Mouse (Mus musculus) sigmoid colon, adult 10 weeks (tissue): ENCODE data around the gene Pld2. TPM values are rescaled to one million over a fixed set of nuclear protein-coding genes. Genes with fewer than 3 reads are reported as not detected.

Experiments
- polyA plus RNA-seq: library from polyadenylated mRNA; stranded (reverse); fragments of 350-450 nt; fragmentation: Illumina TruSeq; extraction: RNeasy Lipid Tissue Mini Kit (QIAGEN cat#74804); gene quantifications from one replicate; pipeline ENCODE4 v1.2.3, GENCODE M21; 2014; ENCODE audit warnings: low read depth, low replicate concordance

Gene Pld2
- 0.85 TPM for polyA plus RNA-seq

DNA sequence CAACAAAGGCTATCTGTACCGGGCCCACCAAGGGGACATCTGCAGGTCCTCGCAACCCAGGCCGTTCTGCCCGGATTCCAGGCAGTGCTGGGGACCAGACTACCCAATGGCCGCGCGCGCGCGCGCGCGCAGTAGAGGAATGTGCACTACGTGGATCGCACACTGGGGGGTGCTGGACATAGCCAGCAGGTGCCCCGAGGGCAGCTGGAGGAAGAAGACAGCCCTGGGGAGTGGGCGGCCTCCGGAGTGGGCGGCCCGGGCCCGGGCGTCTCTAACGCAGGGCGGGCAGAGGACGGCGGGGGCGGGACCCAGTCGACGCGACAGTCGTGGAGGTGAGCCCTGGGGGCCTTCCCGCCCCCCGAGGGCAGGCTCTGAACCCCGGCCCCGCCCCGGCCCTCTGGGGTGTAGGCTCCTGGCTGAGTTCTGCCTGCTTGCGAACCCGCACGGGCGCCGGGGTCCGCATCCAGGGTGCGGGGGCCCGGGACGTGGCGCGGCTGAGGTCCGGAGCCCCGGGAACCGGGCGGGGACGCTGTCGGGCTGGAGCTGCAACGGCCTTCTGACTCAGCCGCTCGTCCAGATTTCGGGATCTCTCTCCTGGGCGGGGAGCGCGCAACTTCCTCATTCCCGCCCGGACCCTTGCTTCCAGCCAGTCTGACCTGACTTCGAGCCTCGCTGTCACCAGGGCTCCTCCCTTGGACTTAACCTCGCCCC lies at the start of gene Pld2:
Pld2 (plus strand) TSS at position 188 of the 711 bp plus-strand sequence.

GRCm38 (mm10) chr11:70504970-70505369 lies 34.9 kb upstream of the Pld2 start, which contains the start of gene Tm4sf5:
Gene Tm4sf5 (plus strand): TSS chr11:70505244.

DNA sequence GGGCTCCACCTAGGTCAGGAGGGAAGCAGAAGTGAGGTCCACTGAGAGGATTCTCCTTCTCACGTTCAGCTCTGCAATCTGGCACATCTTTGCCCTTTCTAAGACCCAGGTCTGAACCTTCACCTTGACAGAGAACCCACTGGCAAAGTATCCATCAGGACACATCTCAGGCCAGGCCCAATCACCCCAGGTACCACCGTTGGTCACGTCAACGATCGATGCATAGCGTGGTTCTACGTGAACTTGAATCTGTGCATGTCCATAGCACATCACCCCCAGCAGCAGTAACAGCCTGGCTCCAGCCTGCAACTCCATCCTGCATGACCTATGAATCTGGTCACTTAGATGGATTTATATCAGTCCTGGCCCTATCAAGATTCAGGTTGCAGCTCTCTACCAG lies 25.6 kb upstream of the Pld2 start, which contains the start of gene Vmo1:
Vmo1 (minus strand) TSS at position 329 of the 400 bp plus-strand sequence.

DNA sequence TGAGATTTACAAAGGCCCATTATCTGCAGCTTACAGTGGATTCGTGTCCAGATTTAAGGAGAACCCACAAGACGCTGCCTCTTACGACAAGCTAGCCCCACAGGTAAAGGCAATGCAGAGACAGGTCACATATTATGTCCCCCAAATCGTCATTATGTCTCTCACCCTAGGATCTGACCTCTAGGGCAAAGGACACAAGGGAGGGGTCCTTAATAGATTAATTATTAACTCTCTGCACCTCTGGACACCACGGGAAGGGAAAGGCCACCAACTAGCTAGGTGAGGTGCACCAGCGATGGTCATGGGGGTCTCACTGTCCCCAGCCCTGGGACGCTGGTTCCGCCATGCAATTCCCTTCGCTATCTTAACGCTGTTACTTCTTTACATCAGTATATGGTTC lies 20.9 kb upstream of the Pld2 start, which contains the start of gene Gltpd2:
Gltpd2 (plus strand) TSS at position 274 of the 400 bp plus-strand sequence.

DNA sequence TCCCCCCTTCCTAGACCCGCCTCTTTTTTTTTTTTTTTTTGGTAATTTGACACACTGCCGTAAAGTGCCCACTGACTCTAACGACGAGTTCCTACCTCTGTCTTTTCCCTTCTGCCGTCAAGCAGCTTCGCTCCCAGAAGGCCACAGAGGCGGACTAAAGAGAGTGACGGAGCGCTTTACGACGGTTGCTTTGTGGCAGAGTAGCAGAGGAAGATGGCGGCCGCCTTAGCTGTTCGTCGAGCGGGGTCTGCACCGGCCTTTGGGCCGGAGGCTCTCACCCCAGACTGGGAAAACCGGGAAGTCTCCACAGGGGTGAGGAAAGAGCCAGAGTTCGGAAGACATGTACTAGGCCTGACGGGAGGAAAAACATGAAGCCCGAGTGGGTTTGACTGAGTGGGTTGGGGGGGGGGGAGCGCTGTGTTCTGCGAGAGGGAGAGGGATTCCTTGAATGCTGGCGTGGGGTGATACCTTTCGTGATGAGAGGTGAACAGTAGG lies 14.6 kb upstream of the Pld2 start, which contains the start of gene Psmb6:
Psmb6 (plus strand) TSS at position 184 of the 495 bp plus-strand sequence.

DNA sequence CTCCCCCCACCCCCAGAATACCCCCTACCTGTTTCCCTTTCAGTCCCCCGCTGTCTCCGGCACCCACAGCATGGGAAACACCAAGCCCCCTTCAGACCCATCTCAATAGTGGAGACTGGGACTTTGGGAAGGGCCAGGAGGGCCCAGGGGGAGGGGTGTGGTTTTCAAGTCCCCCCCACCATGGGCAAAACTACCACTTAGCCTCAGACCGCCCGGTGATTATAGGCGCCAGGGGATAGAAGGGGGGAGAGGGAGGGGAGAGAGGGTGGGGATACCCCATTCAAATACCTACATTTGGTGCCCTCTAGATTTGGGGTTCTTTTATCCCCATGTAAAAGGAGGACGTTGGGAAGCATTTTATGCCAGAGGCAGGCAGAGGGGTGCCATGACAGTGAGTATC lies 7.0 kb upstream of the Pld2 start, which contains the start of gene Gm40193:
Gm40193 (minus strand) TSS at position 101 of the 400 bp plus-strand sequence.

GRCm38 (mm10) chr11:70562287-70562994 lies 22.6 kb downstream of the Pld2 start, which contains the start of gene Mink1:
Gene Mink1 (plus strand): TSS chr11:70562881.

Other genes starting within 250 kb of the Pld2 start
- not detected for gene Alox12e, start 217.4 kb upstream of the Pld2 start, polyA plus RNA-seq
- 5.9 TPM for gene Alox15, start 188.0 kb upstream of the Pld2 start, polyA plus RNA-seq
- gene Pelp1, start 130.0 kb upstream of the Pld2 start, polyA plus RNA-seq = 6.3 TPM
- 0.47 TPM for gene Arrb2, start 107.4 kb upstream of the Pld2 start, polyA plus RNA-seq
- gene Med11, start 88.1 kb upstream of the Pld2 start, polyA plus RNA-seq = 8.1 TPM
- gene Zmynd15, start 80.6 kb upstream of the Pld2 start, polyA plus RNA-seq = 0.28 TPM
- gene Cxcl16, start 80.1 kb upstream of the Pld2 start, polyA plus RNA-seq = 12.0 TPM
- gene Tm4sf5, start 34.8 kb upstream of the Pld2 start, polyA plus RNA-seq = 1.6 TPM
- not detected for gene Vmo1, start 25.4 kb upstream of the Pld2 start, polyA plus RNA-seq
- gene Gltpd2, start 20.9 kb upstream of the Pld2 start, polyA plus RNA-seq = not detected
- 16.2 TPM for gene Psmb6, start 14.7 kb upstream of the Pld2 start, polyA plus RNA-seq
- not detected for gene Gm40193, start 7.1 kb upstream of the Pld2 start, polyA plus RNA-seq
- gene Mink1, start 22.8 kb downstream of the Pld2 start, polyA plus RNA-seq = 4.6 TPM
- not detected for gene 4930544D05Rik, start 75.8 kb downstream of the Pld2 start, polyA plus RNA-seq
- not detected for gene Chrne, start 79.2 kb downstream of the Pld2 start, polyA plus RNA-seq
- gene Gp1ba, start 99.1 kb downstream of the Pld2 start, polyA plus RNA-seq = not detected
- 43.3 TPM for gene Rnf167, start 107.2 kb downstream of the Pld2 start, polyA plus RNA-seq
- gene Slc25a11, start 107.4 kb downstream of the Pld2 start, polyA plus RNA-seq = 26.7 TPM
- 141 TPM for gene Pfn1, start 114.6 kb downstream of the Pld2 start, polyA plus RNA-seq
- 22.6 TPM for gene Eno3, start 117.1 kb downstream of the Pld2 start, polyA plus RNA-seq
- 18.2 TPM for gene Spag7, start 129.4 kb downstream of the Pld2 start, polyA plus RNA-seq
- gene Camta2, start 148.0 kb downstream of the Pld2 start, polyA plus RNA-seq = 2.2 TPM
- gene Inca1, start 160.1 kb downstream of the Pld2 start, polyA plus RNA-seq = 0.85 TPM
- 24.2 TPM for gene Kif1c, start 160.5 kb downstream of the Pld2 start, polyA plus RNA-seq
- gene Zfp3, start 224.1 kb downstream of the Pld2 start, polyA plus RNA-seq = 3.8 TPM